Mouse (Mus musculus): Measurements from ENCODE around the gene Trak1.

The Trak1 gene

DNA sequence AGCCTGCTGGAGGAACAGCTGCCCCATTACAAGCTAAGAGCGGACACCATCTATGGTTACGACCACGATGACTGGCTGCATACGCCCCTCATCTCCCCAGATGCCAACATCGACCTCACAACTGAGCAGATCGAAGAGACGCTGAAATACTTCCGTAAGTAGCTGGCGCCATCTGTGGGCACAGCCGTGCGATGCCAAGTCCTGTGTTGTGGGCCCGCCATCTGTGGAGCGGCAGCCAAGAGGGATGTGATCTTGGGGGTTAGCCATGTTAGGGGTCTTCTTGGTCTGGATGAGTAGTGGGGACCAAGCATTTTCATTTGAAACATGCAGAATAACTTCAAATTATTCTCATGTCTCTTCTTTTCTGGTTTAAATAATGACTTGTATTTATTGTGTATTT, 94.6 kb downstream of the Trak1 start:
- in situ Hi-C loops (cut with MboI, MseI), result no loop called here

GRCm38 (mm10) chr9:121392427-121392826, 95.1 kb downstream of the Trak1 start:
- in situ Hi-C loops (cut with MboI, MseI), result no loop called here

DNA sequence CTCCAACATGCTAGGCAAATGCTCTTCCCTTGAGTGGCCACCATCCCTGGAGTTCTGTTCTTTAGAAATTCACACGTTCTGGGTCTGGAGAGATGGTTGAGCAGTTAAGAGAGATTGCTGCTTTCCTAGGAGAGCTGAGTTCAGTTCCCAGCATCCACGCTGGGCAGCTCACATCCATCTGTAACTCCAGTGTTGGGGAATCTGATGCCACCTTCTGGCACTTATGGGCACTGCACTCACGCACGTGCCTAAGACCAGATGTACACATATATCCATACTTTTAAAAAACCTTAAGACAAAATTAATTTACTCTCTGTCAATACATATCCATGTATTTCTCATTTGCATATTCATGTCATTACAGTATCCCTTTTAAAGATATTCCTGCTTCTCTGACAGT, 95.8 kb downstream of the Trak1 start:
- in situ Hi-C loops (cut with MboI, MseI), result no loop called here

GRCm38 (mm10) chr9:121394882-121395281, 97.6 kb downstream of the Trak1 start:
- in situ Hi-C loops (cut with MboI, MseI), result no loop called here

DNA sequence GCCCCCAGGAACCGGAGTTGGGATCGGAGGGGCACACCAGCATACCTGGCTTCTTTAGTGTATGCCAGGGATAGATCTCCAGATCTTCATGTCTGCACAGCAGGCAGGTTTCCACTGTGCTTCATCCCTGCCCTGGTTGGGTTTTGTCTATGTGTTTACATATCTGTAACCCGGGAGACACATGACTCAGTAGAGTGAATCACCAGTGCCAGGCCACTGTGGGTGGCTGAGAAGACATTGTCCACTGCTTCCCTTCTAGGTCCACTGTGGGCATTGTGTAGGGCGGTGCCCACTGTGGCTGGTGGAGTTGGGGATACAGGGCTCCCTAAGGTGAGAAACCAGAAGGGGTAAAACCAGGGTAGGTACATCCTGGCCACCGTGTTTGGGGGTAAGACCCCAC, 98.5 kb downstream of the Trak1 start:
- in situ Hi-C loops (cut with MboI, MseI), result no loop called here

GRCm38 (mm10) chr9:121398100-121398760, 100.9 kb downstream of the Trak1 start:
- in situ Hi-C loops (cut with MboI, MseI), result no loop called here

- in situ Hi-C loops (cut with MboI, MseI), result no loop called here
Observed at GRCm38 (mm10) chr9:121398761-121399160, 101.5 kb downstream of the Trak1 start.

DNA sequence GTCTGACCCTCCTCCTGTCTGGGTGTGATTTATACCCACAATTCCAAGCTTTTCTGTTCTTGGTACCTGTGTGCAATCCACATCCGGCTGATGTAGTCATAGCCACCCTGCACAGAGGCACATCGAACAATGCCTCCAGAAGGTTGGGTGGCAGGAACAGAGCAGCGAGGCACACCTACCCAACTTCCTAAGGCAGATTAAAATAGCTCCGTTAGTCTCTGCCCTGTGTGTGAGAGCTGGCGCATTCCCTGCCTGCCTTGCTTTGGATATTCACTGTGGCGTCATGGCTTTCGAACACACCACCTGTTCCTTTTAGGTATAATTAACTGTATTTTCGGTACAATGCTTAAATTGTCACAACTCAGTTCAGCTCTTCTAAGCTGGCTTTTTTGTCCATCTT, 103.3 kb downstream of the Trak1 start:
- in situ Hi-C loops (cut with MboI, MseI), result no loop called here

DNA sequence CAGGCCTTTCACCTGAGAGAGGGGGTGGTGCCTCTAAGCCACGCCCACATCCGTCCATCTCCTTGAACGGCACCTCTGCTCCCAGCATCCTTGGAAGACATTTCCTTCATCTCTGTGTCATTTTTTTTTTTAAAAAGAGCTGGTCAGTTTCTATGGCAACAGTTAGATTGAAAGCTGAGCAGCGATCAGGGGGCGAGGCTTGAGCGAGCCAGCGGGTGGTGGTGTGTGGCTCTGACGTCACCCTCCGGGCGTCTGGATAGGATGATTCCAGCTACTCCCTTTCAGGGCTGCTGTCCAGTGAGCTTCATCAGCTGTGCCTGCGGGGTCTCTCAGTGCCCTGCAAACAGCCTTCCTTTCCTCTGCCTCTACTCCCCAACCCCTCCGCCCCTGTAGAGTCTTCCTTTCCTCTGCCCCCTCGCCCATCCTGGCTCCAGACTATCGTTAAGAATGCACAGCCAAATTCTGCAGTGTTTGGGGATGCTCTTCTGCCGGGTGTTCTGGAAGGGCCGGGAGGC, 105.9 kb downstream of the Trak1 start:
- in situ Hi-C loops (cut with MboI, MseI), result no loop called here

- in situ Hi-C loops (cut with MboI, MseI), result no loop called here
Observed at GRCm38 (mm10) chr9:121403699-121404098, 106.4 kb downstream of the Trak1 start.

DNA sequence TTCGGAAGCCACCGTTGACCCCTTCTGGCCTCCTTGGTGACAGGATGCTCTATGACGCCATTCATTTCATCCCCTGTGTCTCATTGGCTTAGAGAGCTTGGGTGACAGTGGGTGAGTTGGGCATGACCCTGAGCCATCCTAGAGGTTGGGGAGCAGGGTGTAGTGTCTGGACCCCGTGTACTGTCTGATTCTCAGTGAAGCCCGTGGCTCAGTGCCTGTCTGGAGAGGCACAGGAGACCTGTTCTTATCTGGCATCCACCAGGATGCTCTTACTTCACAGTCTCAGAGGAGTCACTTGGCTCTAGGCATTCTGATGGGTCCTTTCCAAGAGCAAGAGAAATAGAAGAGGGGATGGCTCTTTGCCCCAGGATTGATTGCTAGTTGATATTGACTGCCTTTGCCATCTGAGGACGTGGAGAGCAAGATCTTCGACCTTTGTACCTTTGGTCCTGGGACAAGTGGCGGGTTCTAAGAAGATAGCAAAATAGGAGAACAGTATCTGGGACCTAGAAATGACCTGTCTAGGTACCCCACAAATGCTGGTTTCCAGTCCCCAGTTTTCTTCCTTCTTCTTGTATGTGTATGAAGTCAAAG, 107.9 kb downstream of the Trak1 start:
- in situ Hi-C loops (cut with MboI, MseI), result no loop called here

DNA sequence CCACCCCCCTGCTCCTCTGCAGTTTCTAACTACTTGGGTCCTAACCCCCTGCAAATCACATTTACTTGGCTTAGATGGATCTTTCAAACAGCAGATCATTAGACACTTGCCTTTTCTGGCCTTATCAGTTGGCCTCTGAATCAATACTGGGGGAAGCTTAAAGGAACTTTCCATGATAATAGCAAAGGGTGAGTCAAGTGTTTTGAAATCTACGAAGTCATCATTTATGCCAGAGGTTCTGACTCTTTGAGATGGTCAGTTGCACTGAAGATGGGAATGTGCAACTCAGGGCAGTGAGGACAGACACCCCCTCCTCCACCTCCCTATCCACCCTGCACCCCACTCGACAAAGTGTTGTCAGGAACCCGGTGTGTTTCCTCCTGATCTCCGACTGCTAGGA, 108.5 kb downstream of the Trak1 start:
- in situ Hi-C loops (cut with MboI, MseI), result no loop called here

DNA sequence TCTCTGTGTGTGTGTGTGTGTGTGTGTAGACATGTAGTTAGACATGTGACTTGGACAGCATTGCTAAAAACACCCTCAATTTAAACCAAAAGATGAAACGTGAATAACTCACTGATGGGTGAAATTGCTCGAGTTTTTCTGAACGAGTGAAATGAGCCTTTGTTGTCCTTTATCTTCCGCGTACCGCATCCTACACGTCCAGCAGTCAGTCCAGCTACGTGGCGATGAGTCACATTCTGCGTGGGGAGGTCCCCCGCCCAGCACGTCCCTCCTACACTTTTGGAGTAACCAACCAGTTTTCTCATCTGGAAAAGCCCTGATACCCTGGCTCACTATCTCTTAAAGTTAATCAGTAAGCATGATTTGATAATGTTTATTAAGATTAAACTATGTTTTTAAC, 116.9 kb downstream of the Trak1 start:
- in situ Hi-C loops (cut with MboI, MseI), result no loop called here

GRCm38 (mm10) chr9:121415626-121416241, 118.4 kb downstream of the Trak1 start:
- in situ Hi-C loops (cut with MboI, MseI), result no loop called here

- in situ Hi-C loops (cut with MboI, MseI), result no loop called here
Observed at GRCm38 (mm10) chr9:121416460-121416859, 119.2 kb downstream of the Trak1 start.

GRCm38 (mm10) chr9:121416872-121417637, 119.8 kb downstream of the Trak1 start:
- in situ Hi-C loops (cut with MboI, MseI), result no loop called here

GRCm38 (mm10) chr9:121419011-121419410, 121.7 kb downstream of the Trak1 start:
- in situ Hi-C loops (cut with MboI, MseI), result no loop called here

DNA sequence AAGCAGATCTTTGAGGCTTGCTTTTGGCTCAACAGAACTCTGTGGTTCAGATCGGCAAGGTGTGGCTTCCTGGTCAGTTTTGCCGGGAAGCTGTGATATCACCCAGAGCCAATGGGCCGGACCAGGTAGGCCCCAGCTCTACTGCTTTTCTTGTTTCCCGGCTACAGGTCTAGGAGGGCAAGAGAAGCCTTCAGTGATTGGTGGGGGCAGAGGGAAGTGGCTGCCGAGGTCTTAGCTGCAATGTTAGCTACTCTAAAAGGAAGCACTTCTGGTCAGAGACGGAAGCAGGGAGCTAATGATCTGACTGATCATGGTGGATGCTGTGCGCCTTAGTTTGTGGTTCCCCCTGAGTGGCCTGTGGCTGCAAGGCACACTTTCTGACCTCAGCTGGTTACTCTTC, 122.3 kb downstream of the Trak1 start:
- in situ Hi-C loops (cut with MboI, MseI), result no loop called here

- in situ Hi-C loops (cut with MboI, MseI), result no loop called here
Observed at GRCm38 (mm10) chr9:121420817-121421216, 123.5 kb downstream of the Trak1 start.

- in situ Hi-C loops (cut with MboI, MseI), result no loop called here
Observed at GRCm38 (mm10) chr9:121422402-121422801, 125.1 kb downstream of the Trak1 start.

DNA sequence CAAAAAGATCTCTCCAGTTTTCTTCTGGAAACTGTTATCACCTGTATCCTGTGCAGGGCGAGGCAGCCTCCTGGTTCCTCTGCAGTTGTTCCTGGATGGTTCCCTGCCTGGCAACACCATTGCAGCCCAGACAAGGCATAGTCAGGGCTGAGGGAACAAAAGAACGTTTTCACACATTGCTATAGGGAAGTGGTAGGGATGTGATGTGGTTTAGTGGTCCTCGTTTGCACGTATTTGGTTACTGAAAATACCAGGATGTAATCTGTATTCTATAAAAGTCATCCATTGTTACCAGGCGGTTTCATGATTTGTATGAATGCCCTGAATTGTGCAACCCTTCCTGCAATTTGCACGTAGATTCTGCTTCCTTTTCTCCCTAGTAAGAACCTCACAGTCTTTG, 126.3 kb downstream of the Trak1 start:
- in situ Hi-C loops (cut with MboI, MseI), result no loop called here

Data from T-helper 2 cell (primary cell).